Mouse (Mus musculus): Measurements from ENCODE around the gene Kctd11.

- TF ChIP-seq EP300 (optimal IDR thresholded peaks at IDR 0.05): no peak
- TF ChIP-seq CTCF (IDR thresholded peaks at IDR 0.05; ENCODE audit: low read depth): no peak
Measured at GRCm38 (mm10) chr11:69901406-69901846, 20.2 kb upstream of the Kctd11 start.

All from stomach, postnatal 0 days (tissue).